ENCODE assay signal across 7 mouse cellular contexts in genomic region chr2:45108521-45109091, GRCm38 (mm10). TPM values are rescaled to one million over a fixed set of nuclear protein-coding genes. Genes with fewer than 3 reads are reported as not detected.
DNase-seq lines count a peak whose midpoint lies in the region; ATAC-seq and TF ChIP-seq lines count a peak whose summit lies in the region.

No protein-coding gene starts in this region.

- H3K4me1 ChIP-seq in ES-Bruce4 (ENCODE audit: control insufficient read depth, insufficient read depth, low read length) = no peaks in the 10 kb centered on the region
- peaks cover 28% of the 10 kb centered on the region for H3K4me1 ChIP-seq in embryonic facial prominence, embryonic 12.5 days
- H3K4me1 ChIP-seq in heart, embryonic 16.5 days (ENCODE audit: control insufficient read depth, insufficient read depth, low read length) = peaks cover 44% of the 10 kb centered on the region
- peaks cover 6% of the 10 kb centered on the region for H3K4me1 ChIP-seq in limb, embryonic 11.5 days (ENCODE audit: control insufficient read depth, insufficient read depth, low read length)
- H3K4me1 ChIP-seq in midbrain, embryonic 12.5 days = peaks cover 49% of the 10 kb centered on the region
- H3K4me1 ChIP-seq in stomach, postnatal 0 days (replicated peaks; ENCODE audit: control insufficient read depth, insufficient read depth) = no peaks in the 10 kb centered on the region; the same call in 1 of the 2 replicates

- no peaks in the 10 kb centered on the region for H3K9me3 ChIP-seq in ES-Bruce4 (replicated peaks; ENCODE audit: control insufficient read depth, insufficient read depth, low read length, poor library complexity, severe bottlenecking)
- no peaks in the 10 kb centered on the region for H3K9me3 ChIP-seq in embryonic facial prominence, embryonic 12.5 days
- no peaks in the 10 kb centered on the region for H3K9me3 ChIP-seq in heart, embryonic 16.5 days (replicated peaks; ENCODE audit: control insufficient read depth, low read length)
- no peaks in the 10 kb centered on the region for H3K9me3 ChIP-seq in limb, embryonic 11.5 days (ENCODE audit: control insufficient read depth, low read length)
- no peaks in the 10 kb centered on the region for H3K9me3 ChIP-seq in midbrain, embryonic 12.5 days
- no peaks in the 10 kb centered on the region for H3K9me3 ChIP-seq in stomach, postnatal 0 days (ENCODE audit: control insufficient read depth, low read length)

- under 1% methylated on average over 25 of the region's 25 CpGs for WGBS in embryonic facial prominence, embryonic 12.5 days
- 1% methylated on average over 24 of the region's 25 CpGs for WGBS in heart, embryonic 16.5 days
- under 1% methylated on average over 25 of the region's 25 CpGs for WGBS in limb, embryonic 11.5 days
- WGBS in midbrain, embryonic 12.5 days = under 1% methylated on average over 23 of the region's 25 CpGs
- WGBS in stomach, postnatal 0 days = 3% methylated on average over 25 of the region's 25 CpGs

- DNase-seq in 416B (ENCODE audit: low read depth) = peak; percentile 50
- peak; percentile 58 for DNase-seq in limb, embryonic 11.5 days (ENCODE audit: low spot score)
- no peak for DNase-seq in stomach, postnatal 0 days (ENCODE audit: low spot score)

- no peaks in the 10 kb centered on the region for H3K36me3 ChIP-seq in ES-Bruce4 (ENCODE audit: control insufficient read depth, insufficient read depth, low read length, poor library complexity, severe bottlenecking)
- no peaks in the 10 kb centered on the region for H3K36me3 ChIP-seq in embryonic facial prominence, embryonic 12.5 days
- H3K36me3 ChIP-seq in heart, embryonic 16.5 days (ENCODE audit: control insufficient read depth, insufficient read depth) = no peaks in the 10 kb centered on the region
- no peaks in the 10 kb centered on the region for H3K36me3 ChIP-seq in limb, embryonic 11.5 days (ENCODE audit: control insufficient read depth, insufficient read depth, low read length)
- H3K36me3 ChIP-seq in midbrain, embryonic 12.5 days = no peaks in the 10 kb centered on the region
- no peaks in the 10 kb centered on the region for H3K36me3 ChIP-seq in stomach, postnatal 0 days (ENCODE audit: control insufficient read depth, insufficient read depth, low read length)

- H3K4me3 ChIP-seq in ES-Bruce4 (ENCODE audit: low read depth, low read length) = peak overlapping the region; percentile 61
- peak overlapping the region; percentile 86 for H3K4me3 ChIP-seq in embryonic facial prominence, embryonic 12.5 days
- H3K4me3 ChIP-seq in heart, embryonic 16.5 days (ENCODE audit: low read length) = peak overlapping the region; percentile 66
- H3K4me3 ChIP-seq in limb, embryonic 11.5 days (ENCODE audit: low read depth, low read length) = peak overlapping the region; percentile 63
- peak overlapping the region; percentile 99 for H3K4me3 ChIP-seq in midbrain, embryonic 12.5 days
- peak overlapping the region; percentile 69 for H3K4me3 ChIP-seq in stomach, postnatal 0 days (ENCODE audit: low read depth, low read length)

- no peak overlapping the region for H3K27ac ChIP-seq in ES-Bruce4 (ENCODE audit: insufficient read depth, low read length)
- H3K27ac ChIP-seq in embryonic facial prominence, embryonic 12.5 days = peak overlapping the region; percentile 96
- peak overlapping the region; percentile 94 for H3K27ac ChIP-seq in heart, embryonic 16.5 days (ENCODE audit: low read length)
- no peak overlapping the region for H3K27ac ChIP-seq in limb, embryonic 11.5 days (replicated peaks; ENCODE audit: low read depth, low read length)
- H3K27ac ChIP-seq in midbrain, embryonic 12.5 days (replicated peaks) = peak overlapping the region; percentile 99
- H3K27ac ChIP-seq in stomach, postnatal 0 days (replicated peaks) = peak overlapping the region; percentile 96

- peak; percentile 62; the same call in 1 of the 2 replicates for ATAC-seq in embryonic facial prominence, embryonic 12.5 days (ENCODE audit: insufficient number of reproducible peaks, insufficient read depth, low FRiP score, low TSS enrichment)
- ATAC-seq in heart, embryonic 16.5 days (replicated peaks; ENCODE audit: extremely low read depth, insufficient read depth, low FRiP score) = peak; percentile 12; the same call in 1 of the 2 replicates
- no peak for ATAC-seq in limb, embryonic 11.5 days (ENCODE audit: insufficient number of reproducible peaks, low FRiP score, low TSS enrichment, low read depth)
- ATAC-seq in midbrain, embryonic 12.5 days (ENCODE audit: low FRiP score, low read depth) = peak; percentile 69
- peak; percentile 34; the same call in 1 of the 2 replicates for ATAC-seq in stomach, postnatal 0 days (ENCODE audit: low FRiP score, low TSS enrichment)

- no peak for TF ChIP-seq POLR2A in ES-Bruce4 (IDR thresholded peaks at IDR 0.05; ENCODE audit: insufficient read depth, low read length)

- peaks cover 59% of the 10 kb centered on the region for H3K27me3 ChIP-seq in ES-Bruce4 (ENCODE audit: control insufficient read depth, insufficient read depth, low read length, poor library complexity, severe bottlenecking)
- H3K27me3 ChIP-seq in embryonic facial prominence, embryonic 12.5 days = peaks cover 9% of the 10 kb centered on the region; the same call in 1 of the 2 replicates
- H3K27me3 ChIP-seq in heart, embryonic 16.5 days (ENCODE audit: control insufficient read depth, insufficient read depth, low read length) = no peaks in the 10 kb centered on the region
- H3K27me3 ChIP-seq in limb, embryonic 11.5 days (ENCODE audit: control insufficient read depth, insufficient read depth, low read length) = peaks cover 26% of the 10 kb centered on the region
- H3K27me3 ChIP-seq in midbrain, embryonic 12.5 days = no peaks in the 10 kb centered on the region
- H3K27me3 ChIP-seq in stomach, postnatal 0 days (ENCODE audit: control insufficient read depth, insufficient read depth, low read length) = 0 out of 2 replicates have a peak, but pooled peaks cover 3% of the 10 kb centered on the region

- no peak for TF ChIP-seq EP300 in ES-Bruce4 (IDR thresholded peaks at IDR 0.05; ENCODE audit: insufficient read depth, low read depth, low read length)
- TF ChIP-seq EP300 in stomach, postnatal 0 days (optimal IDR thresholded peaks at IDR 0.05) = no peak

- H3K9ac ChIP-seq in ES-Bruce4 (ENCODE audit: low read depth, poor library complexity, severe bottlenecking) = peak overlapping the region; percentile 68; the same call in 1 of the 2 replicates
- peak overlapping the region; percentile 100 for H3K9ac ChIP-seq in embryonic facial prominence, embryonic 12.5 days
- H3K9ac ChIP-seq in heart, embryonic 16.5 days (ENCODE audit: low read length) = peak overlapping the region; percentile 98
- H3K9ac ChIP-seq in limb, embryonic 11.5 days (ENCODE audit: low read length) = peak overlapping the region; percentile 37; the same call in 1 of the 2 replicates
- H3K9ac ChIP-seq in midbrain, embryonic 12.5 days (replicated peaks) = peak overlapping the region; percentile 100
- H3K9ac ChIP-seq in stomach, postnatal 0 days (ENCODE audit: low read length) = peak overlapping the region; percentile 93

- H3K4me2 ChIP-seq in embryonic facial prominence, embryonic 12.5 days (replicated peaks) = peak overlapping the region; percentile 80
- peak overlapping the region; percentile 74 for H3K4me2 ChIP-seq in heart, embryonic 16.5 days (ENCODE audit: low read depth, low read length)
- peak overlapping the region; percentile 96 for H3K4me2 ChIP-seq in limb, embryonic 11.5 days (ENCODE audit: low read depth, severe bottlenecking)
- H3K4me2 ChIP-seq in midbrain, embryonic 12.5 days (replicated peaks) = peak overlapping the region; percentile 73
- H3K4me2 ChIP-seq in stomach, postnatal 0 days (replicated peaks; ENCODE audit: low read depth) = peak overlapping the region; percentile 69

- no peak for TF ChIP-seq CTCF in ES-Bruce4 (IDR thresholded peaks at IDR 0.05; ENCODE audit: low read depth, low read length)
- no peak for TF ChIP-seq CTCF in stomach, postnatal 0 days (IDR thresholded peaks at IDR 0.05; ENCODE audit: low read depth)

RNA-seq across cellular contexts. Expression of gene Zeb2, which starts 8.6 kb away (rescaled TPM):
- 1.4 and 2.1 TPM in 2 replicates for polyA plus RNA-seq in ES-Bruce4 (2011; ENCODE audit: insufficient read depth, insufficient read length, low read depth, missing spikeins)
- polyA plus RNA-seq in embryonic facial prominence, embryonic 12.5 days (2016; fragmentation: Nextera tagmentation; extraction: Ambion mirVana) = 47.4 and 49.3 TPM in 2 replicates
- 19.9 and 25.2 TPM in 2 replicates for polyA plus RNA-seq in heart, embryonic 16.5 days (2015; fragmentation: Nextera tagmentation; extraction: Ambion mirVana)
- 6.7 and 7.6 TPM in 2 replicates for polyA plus RNA-seq in limb, embryonic 11.5 days (2014; fragmentation: Nextera tagmentation; extraction: Ambion mirVana)
- 66.6 and 68.7 TPM in 2 replicates for polyA plus RNA-seq in midbrain, embryonic 12.5 days (2016; fragmentation: Nextera tagmentation; extraction: Ambion mirVana)
- 13.5 and 14.4 TPM in 2 replicates for polyA plus RNA-seq in stomach, postnatal 0 days (2015; fragmentation: Nextera tagmentation; extraction: Ambion mirVana)

Comparison
In these comparisons a context has a peak if more than half of its experiments do, and no peak if none do; other contexts are left out.
1. H3K27ac ChIP-seq: peak in embryonic facial prominence, embryonic 12.5 days (single experiment), heart, embryonic 16.5 days (single experiment), midbrain, embryonic 12.5 days (single experiment) and stomach, postnatal 0 days (single experiment); none in ES-Bruce4 (single experiment) and limb, embryonic 11.5 days (single experiment).
2. H3K9ac ChIP-seq: peak in every context shown above with its lines; median percentile 100 in embryonic facial prominence, embryonic 12.5 days; 100 in midbrain, embryonic 12.5 days; 98 in heart, embryonic 16.5 days; 93 in stomach, postnatal 0 days; 68 in ES-Bruce4; 37 in limb, embryonic 11.5 days.
3. Peak in every context shown above with its lines, with median percentiles within 50 percentile points of each other: H3K4me3 ChIP-seq and H3K4me2 ChIP-seq.